Mouse (Mus musculus): ENCODE measurements at regions not wholly inside any gene's neighbourhood (a gene's known extent, or its start where the extent isn't known, plus 50 kb on each side); places are given as distances from the start of the nearest gene placed in this dataset.

DNA sequence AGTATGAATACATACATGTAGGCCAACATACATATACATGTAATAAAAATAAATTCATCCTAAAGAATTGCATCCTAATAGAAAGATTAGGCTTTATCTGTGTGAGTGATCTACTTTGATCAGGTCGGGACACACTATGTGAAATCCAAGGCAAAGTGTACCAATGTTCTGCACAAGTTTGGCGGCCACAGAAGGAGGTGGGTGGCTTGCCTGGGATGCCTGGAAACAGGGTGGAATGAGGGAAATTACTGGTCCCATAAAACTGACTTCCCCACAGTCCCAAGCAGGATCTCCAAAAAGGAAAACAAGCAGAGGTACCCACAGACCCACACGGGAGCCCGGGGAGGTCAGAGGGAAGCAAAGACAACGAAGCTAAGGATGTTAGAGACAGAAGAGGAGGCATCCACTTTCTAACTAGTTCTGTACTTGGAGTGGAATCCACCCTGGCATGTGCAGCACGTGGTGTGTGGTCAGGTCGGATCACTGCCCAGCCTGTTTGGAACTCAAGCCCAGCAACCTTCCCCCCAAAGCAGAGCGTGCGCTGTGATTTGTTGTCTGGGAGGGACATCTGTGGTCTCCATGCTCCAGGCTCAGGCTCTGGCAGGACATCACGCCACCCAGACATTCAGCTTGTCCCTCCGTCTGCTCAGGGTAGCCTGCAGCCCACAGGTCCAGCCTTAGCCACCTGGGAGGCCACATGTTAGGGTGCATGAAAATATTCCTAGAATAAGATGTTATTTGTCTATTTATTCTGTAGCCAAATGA, 615.3 kb upstream of the 3110018I06Rik start:
- DNase-seq (ENCODE audit: low spot score): no peak

DNA sequence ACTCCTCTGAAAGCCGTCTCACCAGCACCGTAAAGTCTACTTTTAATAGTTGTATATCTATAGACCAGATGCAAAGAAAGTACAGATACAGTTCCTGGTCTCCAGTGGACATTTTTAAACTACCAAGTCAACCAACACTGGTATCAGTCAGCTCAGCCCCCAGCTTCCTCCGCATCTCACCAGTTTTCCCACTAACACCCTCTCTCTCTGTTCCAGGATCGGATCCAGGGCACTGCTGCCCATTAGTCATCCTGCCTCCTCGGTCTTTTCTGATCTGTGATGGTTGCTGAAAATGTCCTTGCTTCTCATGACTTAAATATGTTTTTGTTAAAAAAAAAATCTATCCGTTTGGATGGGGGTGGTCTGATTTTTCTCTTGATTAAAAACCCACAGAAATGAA, 598.1 kb upstream of the 3110018I06Rik start:
- no peak for DNase-seq (ENCODE audit: low spot score)

DNA sequence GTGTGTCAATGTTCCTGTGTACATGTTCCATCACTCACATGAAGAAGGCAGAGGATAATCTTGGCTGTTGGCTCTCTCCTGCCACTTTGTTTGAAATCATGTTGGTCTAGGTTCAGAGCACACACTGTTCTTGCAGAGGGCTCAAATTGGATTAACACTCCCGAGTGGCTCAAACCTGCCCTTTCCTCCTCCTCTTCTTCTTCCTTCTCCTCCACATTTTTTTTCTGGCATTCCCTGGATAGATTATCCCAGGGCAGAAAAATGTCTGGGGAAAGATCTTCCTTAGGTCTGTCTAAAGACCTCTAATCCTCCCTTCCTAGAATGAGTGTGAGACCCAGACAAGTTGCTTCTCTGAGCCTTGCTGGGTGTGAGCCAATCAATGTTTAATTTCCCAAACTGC, 594.4 kb upstream of the 3110018I06Rik start:
- no peak for DNase-seq (ENCODE audit: low spot score)

DNA sequence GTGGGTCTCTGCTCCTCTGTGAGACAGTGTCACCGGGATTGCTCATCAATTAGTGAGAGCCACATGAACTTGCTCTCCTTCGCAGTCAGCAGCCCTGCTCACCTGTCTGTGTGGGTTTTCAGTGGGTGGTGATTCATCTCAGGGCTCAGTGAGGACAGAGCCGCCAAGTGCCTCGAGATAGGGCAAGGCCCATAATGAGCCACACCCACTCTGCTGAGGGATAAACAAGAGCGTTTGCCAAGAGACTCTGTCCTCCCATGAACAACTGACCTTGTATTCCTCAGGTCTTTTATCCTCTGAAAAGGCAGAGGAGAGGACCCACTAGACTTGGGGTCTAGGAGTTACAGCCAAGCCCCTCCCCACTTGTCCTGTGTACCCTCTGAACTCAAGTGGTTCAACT, 584.2 kb upstream of the 3110018I06Rik start:
- DNase-seq (ENCODE audit: low spot score): no peak

DNA sequence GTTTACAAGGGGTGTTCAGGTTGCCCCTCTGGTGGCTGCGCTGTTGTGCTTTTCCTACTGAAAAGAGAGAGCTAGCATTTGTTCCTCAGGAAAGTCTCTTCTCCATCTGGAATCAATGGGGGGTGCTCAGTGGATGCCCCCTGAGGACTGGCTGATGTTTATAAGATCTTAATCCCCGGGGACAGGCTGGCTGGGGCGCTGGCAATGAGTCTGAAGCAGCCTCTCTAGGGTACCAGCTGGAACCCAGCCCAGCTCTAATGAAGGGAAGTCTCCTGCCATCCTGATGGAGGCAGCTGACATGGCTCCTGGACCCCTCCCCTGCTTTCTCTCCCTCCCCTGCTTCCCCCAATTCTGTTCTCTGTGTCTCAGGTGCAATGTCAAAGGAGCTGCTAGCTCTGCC, 575.6 kb upstream of the 3110018I06Rik start:
- DNase-seq (ENCODE audit: low spot score): no peak

DNA sequence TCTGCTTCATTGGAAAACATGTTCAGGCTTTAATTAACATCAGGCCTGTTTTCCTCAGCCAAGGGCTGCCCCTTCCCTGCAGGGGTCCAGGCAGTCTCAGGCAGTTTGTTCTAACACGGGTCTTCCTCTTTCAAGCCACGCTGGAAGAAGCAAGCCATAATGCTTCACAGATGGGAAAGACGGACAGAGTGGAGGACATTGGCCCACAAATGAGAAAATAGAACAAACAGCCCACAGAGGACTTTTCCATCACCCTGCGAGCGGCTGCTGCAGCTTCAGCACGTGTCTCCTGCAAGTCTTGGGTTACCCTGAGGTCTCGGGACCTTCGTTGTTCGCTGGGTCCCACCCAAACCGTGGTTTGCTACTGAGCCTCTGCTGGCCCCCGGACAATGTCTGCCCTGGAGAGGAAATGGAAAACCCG, 565.9 kb upstream of the 3110018I06Rik start:
- DNase-seq (ENCODE audit: low spot score): no peak

DNA sequence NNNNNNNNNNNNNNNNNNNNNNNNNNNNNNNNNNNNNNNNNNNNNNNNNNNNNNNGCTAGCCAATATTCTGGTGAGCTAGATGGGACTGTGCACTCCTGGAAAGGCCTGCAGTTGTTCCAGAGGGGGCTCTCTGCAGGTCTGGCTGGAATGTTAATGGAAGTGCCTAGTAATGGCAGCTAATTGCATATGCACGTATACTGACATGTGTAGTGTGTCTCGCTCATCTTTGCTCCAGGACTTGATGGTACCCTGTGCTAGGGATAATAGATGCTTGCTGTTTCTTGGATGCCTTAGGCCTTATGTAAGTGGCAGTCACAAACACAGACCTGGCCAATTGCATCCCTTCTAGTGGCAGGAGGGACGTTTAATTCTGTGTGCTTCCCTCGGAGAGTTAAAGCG, 560.0 kb upstream of the 3110018I06Rik start:
- no peak for DNase-seq (ENCODE audit: low spot score)

DNA sequence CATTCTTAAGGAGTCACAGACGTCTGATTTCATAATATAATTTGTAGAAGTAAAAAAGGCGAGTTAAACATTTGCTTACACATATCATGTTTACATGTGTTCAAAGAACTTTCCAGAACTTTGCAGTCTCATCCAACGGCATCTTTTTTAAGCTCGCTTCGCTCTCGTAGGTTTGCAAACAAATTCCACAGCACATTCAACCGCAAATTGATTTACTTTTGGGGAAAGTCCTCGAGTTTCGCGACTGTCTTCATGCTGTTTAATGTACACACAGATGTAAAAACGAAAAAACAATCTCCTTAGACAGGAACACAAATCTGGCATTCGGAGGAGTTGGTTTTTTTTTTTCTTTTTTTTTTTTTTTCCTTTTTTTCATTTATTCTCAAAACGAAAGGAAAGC, 559.3 kb upstream of the 3110018I06Rik start:
- no peak for DNase-seq (ENCODE audit: low spot score)

DNA sequence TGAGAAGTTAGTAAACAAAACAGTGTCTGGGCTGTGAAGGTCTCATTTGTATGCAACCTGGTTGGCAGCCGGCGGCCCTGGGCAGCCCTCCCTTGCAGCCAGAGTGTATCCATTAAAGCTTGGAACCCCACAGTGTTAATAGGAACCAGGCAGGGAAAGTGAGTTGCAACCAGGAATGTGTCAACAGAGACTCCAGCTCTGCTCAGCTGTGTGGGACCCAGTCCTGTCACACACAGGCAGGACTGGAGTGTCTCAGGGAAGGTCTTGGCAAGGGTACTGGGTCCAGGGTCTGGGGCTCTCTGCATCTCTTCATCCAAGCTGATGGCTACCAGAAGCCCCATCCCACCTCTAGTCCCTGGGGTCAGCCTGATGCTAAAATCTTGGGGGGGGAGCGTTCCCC, 556.8 kb upstream of the 3110018I06Rik start:
- no peak for DNase-seq (ENCODE audit: low spot score)

DNA sequence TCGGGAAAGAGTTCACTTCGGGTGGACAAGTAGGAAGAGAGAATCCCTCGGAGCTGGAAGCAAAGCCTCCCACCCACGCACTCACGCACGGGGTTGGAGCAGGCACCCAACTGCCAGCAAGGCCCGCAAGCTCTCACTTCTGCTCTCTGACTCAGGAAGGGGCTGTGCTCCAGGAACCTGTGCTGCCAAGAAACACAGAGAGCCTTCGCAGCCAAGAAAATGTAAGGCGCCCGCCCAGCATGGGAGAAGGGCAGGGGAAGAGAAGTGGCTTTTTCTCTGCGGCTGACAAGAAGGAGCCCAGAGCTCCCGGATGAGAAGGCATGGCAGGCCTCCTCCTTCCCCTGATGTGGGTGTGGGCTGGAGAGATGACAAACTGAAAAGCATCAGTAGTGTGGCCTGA, 549.1 kb upstream of the 3110018I06Rik start:
- DNase-seq (ENCODE audit: low spot score): peak; percentile 42

DNA sequence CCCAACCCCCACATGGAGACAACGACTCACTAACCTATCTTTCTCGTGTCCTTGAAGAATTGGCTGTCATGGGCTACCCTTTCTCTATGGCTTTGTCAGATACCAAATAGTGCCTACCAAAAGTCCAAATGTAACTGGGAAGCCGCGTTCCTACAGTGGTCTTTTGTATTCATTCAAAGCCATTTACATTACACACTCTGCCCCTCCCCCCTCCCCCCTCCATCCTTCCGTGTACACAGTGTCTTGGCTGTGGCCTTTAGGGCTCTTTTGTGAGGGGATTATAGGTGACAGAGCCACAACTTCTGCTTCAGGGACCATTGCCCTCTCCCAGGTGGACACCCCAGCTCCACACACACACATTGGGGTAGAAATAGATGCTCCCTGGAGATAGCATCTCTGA, 544.6 kb upstream of the 3110018I06Rik start:
- DNase-seq (ENCODE audit: low spot score): no peak

DNA sequence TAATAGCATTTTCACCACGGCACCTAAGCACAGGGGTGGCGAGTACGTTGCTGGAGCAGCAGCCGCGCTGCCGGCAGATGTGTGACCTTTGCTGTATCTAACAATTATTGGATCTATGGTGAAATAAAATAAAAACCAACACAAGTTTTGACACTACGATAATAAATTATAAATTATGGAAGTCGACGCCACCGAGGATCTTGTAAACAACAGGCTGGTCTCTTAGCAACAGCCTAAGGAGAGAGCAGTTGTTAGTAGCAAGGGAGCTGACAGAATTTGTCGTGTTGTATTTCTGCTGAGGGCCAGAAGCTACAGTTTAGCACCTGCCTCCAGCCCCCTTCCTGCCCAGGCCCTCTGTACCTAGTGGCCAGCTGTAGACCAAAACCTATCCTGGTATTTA, 535.8 kb upstream of the 3110018I06Rik start:
- DNase-seq (ENCODE audit: low spot score): no peak

DNA sequence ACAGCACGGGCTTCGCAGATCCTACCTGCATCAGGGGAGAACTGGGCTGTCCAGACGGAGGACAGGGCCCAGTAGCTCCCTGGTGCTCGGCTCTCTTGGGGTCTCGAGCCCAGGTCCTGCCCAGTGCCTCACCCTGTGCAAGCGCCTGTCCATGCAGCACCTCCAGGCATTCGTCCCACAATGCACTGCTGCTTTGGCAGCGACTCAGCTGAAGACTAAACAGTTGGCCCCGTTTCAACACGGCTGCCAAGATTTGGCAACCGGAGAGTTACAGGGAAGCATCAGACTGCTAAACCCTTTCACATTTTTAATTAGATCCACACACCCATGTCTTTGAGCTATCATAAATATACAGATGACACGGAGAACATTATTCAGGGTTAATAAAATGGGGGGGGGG, 532.7 kb upstream of the 3110018I06Rik start:
- peak; percentile 69 for DNase-seq (ENCODE audit: low spot score)

DNA sequence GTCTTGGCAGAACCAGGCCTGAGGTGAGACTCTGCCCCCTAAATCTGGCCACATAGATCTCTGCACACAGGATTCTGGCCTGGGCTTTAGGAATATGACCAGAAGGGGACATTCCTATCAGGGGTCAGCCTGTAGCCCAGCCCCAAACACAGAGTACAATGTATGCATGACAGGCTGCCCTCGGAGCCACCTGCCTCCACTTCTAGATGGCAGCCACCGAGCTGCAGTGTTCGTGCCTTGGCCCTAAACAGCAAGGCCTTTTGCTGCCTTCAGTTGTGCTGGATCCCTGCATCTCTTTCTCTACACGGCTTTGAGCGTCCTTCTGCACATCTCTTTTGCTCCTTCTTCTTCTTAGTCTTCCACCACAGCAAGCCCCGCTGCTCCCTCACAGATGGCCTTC, 532.2 kb upstream of the 3110018I06Rik start:
- DNase-seq (ENCODE audit: low spot score): no peak

DNA sequence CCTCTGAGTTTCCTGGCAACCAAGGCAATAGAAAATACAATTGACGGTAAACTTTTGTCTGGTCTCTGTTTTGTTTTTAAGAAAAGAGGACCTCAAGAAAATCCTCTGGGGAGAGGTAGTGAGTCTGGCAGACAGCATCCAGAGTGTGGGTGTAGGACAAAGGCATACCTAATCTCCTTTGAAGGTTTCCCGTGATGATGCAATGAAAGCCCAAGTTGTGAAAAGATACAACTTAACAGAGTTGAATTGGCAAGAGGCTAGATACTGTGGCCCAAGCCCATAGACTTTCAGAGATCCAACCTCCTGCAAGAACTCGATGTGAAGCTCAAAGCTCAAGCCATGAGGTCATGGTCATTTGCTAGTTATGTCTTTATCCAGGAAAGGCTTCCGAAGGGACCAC, 526.4 kb upstream of the 3110018I06Rik start:
- DNase-seq (ENCODE audit: low spot score): no peak

DNA sequence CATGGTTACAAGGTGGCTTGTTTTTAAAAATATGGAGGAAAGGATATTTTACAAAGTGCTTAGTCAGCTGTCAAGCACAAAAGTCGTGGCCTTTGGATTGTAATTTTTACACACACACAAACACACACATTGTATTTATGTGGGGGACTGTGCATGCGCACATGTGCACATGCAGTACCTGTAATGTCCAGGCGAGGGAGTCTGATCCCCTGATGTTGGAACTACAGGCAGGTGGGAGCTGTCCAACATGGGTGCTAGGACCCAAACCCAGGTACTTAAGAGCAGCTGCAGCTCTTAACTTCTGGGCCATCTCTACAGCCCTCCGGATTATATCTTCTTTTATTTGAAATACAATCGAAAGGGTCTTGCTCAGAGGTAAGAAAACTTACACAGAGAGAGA, 524.7 kb upstream of the 3110018I06Rik start:
- DNase-seq (ENCODE audit: low spot score): peak; percentile 57

DNA sequence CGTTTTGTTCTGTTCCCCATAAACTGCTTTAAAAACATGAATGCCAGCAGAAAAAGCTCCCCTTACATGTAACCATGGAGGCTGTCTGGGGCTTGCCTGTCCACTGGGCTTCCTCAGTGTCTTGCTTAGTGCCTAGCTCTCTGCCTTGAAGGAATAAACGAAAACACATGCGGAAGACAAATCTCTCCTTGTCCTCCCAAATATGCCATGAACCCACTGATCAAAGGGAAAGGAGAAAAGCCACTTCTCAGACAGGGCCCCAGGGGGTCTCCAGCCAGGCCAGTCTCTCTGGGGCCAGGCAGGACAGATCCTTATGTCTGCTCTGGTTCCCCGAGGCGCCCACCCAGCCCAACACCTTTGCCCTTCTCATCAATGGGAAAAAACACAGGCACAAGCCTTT, 518.6 kb upstream of the 3110018I06Rik start:
- no peak for DNase-seq (ENCODE audit: low spot score)

DNA sequence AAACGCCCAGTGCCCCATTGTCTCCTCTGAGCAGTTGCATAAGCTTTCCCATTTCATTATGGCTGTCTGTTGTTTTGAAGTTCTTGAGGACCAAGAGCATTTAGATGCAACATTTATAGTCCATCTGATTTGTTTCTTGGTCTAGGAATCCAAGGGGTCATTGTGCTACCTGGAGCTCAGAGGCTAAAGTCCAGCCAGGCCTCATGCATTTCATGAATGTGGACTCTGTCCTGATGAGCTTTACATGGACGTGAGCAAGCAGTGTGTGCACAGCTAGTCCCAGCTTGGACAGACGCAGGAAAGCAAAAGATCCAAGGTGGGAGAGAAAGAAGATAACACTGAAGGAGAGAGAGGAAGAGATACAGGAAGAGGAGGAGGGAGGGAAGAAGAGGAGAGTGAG, 496.0 kb upstream of the 3110018I06Rik start:
- no peak for DNase-seq (ENCODE audit: low spot score)

DNA sequence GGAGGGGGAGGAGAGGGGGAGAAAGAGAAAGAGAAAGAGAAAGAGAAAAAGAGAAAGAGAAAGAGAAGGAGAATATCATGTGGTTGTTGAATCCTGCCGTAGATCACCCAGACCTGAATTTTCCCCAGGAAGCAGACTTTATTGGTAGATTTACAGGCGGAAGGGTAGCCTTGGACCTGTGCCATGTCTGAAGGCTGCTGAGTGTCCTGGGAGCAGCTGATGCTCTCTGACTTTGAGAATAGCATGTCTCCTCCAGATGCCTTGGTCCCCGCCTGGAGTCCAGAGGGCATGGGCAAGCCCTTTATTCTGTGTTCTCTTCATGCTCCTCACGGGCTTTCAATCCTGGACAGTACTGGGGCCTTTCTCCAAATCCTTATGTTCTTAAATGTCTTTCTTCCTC, 495.4 kb upstream of the 3110018I06Rik start:
- DNase-seq (ENCODE audit: low spot score): no peak

DNA sequence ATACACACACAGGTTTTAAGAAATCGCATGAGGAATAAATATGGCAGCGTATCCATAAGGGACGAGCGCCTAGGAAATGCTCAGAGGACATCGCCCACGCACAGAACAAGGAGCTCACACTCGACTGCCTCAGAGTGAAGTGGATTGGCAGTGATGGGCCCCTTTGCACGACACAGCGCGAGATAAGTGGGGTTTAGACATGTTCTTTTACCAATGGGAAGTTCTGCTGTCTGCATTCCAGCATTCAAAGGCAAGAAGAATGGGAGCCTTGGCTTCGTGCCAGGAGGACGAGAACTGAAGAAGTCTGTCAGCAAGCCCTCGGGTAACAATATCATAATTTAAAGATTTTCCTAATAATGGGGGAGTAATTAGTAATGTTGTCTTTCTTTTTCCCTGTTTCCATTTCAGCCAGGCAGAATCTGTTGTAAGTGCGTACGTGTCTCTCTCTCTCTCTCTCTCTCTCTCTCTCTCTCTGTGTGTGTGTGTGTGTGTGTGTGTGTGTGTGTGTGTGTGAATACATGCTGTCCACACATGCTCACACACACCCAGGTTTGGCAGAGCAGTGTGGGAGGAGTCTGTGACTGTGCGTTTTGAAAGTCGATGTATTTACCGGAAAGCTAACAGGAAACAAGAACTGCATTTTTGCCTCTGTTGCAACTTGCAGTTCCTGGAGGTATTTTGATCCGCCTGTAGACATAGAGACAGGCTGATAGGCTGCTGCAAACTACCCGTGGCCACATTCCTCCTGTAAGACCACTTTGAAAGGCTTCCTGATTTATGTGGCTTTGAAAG, 477.2 kb upstream of the 3110018I06Rik start:
- DNase-seq (ENCODE audit: low spot score): peak; percentile 53

DNA sequence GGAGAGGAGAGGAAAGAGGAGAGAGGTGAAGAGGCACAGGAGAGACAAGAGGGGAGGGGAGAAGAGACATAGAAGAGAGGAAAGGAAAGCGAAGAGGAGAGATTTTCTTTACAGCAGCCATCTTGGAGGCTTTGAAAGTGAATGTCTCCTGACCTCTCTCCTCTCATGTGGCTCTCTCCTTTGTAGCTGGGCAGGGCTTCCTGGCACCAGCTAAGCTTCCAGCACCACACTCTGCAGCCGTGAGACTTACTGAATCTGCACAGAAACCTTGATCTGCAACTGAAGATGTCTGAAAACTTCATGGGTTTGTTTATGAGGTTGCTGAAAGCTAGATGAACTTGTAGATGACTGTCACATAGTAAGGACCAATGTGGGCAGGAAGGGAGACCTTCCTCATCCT, 471.6 kb upstream of the 3110018I06Rik start:
- DNase-seq (ENCODE audit: low spot score): no peak

DNA sequence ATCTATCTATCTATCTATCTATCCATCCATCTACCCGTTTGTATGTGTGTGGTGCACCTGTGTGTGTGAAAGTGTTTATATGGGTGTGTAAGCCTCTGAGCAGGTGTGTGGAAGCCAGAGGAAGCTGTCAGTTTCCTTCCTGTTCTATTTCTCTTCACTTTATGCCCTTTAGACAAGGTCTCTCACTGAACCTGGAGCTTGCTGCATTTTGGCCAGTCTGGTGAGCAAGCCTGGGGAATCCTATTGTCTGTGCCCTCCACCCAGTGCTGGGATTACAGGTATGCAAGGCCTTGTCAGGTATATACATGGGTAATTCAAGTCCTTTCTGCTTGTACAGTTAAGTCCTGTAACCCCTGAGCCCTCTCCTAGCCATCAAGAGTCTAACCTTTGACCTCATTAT, 466.6 kb upstream of the 3110018I06Rik start:
- DNase-seq (ENCODE audit: low spot score): no peak

DNA sequence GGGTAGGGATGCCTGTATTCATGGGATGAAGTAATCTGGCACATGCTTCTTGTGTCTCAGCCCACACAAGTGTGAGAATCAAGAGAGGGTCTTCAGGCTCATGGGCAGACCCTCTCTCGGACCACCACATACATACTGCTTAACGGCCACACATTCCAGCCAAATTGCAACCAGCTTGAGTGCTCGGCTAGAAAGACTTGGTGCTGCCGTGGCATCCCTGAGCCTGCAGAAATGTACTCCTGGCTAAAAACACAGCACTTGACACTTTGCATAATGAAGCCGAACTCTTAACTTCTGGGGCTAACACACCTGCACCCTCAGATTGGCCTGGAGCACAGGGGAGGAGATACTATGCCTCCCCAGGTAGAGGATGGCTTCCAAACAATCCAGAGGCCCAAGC, 461.6 kb upstream of the 3110018I06Rik start:
- DNase-seq (ENCODE audit: low spot score): no peak
